10 mouse cellular contexts compared by ENCODE assay signal in the genomic region with DNA sequence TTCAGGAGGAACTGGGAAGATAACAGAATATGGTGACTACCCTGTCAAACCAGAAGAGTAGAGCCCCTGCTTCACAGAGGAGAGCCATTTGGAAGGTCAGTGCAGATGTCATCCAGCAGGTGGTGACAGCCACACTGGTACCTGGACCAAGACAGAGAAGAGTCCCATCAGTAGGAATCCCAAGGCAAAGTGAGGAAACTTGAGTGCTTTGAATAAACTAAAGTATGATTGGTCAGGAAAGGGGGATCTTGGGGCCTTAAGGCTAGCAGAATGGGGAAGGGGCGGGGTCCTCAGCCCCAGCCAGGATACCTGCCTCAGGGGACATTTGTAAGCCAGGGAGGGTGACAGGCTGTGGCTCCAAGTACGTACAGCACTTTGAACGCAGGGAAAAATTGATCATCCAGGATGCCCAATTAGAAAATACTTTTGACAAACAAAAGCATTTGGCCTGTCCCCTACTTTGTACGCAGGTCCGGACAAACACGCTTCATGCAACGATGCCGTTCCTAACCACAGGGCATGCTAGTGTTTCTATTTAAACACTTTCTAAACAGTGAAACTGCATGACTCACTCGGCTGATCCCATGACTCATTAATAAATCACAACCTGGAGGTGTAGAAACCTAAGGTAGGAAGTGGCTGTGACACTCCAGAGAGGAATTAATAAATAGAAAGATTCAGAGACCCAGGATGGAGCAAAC.
A peak's percentile ranks its signal among the peaks of the same experiment; 100 is the strongest.
DNase-seq lines count a peak whose midpoint lies in the region; ATAC-seq and TF ChIP-seq lines count a peak whose summit lies in the region.
"Had no signal": no experiment of that assay in that cellular context is flagged by ENCODE, and none has a peak within 500 bp of the region (broad histone marks: within the 10 kb centered on the region; RNA-seq: fewer than 3 reads in every experiment).

No protein-coding gene starts in this region.

- H3K9me3 ChIP-seq in heart, embryonic 13.5 days = no peaks in the 10 kb centered on the region
- no peaks in the 10 kb centered on the region for H3K9me3 ChIP-seq in CH12.LX (replicated peaks; ENCODE audit: low read length)
- H3K9me3 ChIP-seq: hindbrain, embryonic 15.5 days; neural tube, embryonic 13.5 days had no signal

- peak; percentile 58 for TF ChIP-seq RAD21 in CH12.LX (IDR thresholded peaks at IDR 0.05; ENCODE audit: low read depth, low read length)

- TF ChIP-seq POLR2A in CH12.LX (IDR thresholded peaks at IDR 0.05; ENCODE audit: low read depth, low read length) = no peak

- WGBS in heart, embryonic 13.5 days = 38% methylated on average over 9 of the region's 9 CpGs

- no peak overlapping the region for H3K27ac ChIP-seq in heart, embryonic 13.5 days (replicated peaks)
- no peak overlapping the region for H3K27ac ChIP-seq in CH12.LX (ENCODE audit: insufficient read depth, low read depth)
- H3K27ac ChIP-seq: hindbrain, embryonic 15.5 days had no signal

- intact Hi-C loops in left cerebral cortex, postnatal 36 days (cut with DNase I) = no loop called here

- H3K79me2 ChIP-seq in CH12.LX (replicated peaks; ENCODE audit: control insufficient read depth, extremely low read depth, insufficient read depth, poor library complexity, severe bottlenecking) = no peaks in the 10 kb centered on the region

- in situ Hi-C loops in CH12.LX (cut with MboI; ENCODE audit: low pct_ligation_motif_present, low pct_unique_long_range_greater_than_20kb, low sequenced_read_pairs) = loop anchor here (10.0 kb wide), 1 partner anchor 218 kb away; no protein-coding TSS in a partner anchor

- no peak overlapping the region for H3K9ac ChIP-seq in heart, embryonic 13.5 days
- no peak overlapping the region for H3K9ac ChIP-seq in CH12.LX (ENCODE audit: insufficient read depth, low read depth)
- H3K9ac ChIP-seq: hindbrain, embryonic 15.5 days had no signal

- no peaks in the 10 kb centered on the region for H3K27me3 ChIP-seq in heart, embryonic 13.5 days (replicated peaks)
- H3K27me3 ChIP-seq in CH12.LX (replicated peaks) = no peaks in the 10 kb centered on the region

- peak overlapping the region; percentile 13; the same call in 1 of the 2 replicates for H3K4me2 ChIP-seq in heart, embryonic 13.5 days
- H3K4me2 ChIP-seq in CH12.LX (ENCODE audit: insufficient read depth, low read depth, poor library complexity, severe bottlenecking) = peak overlapping the region; percentile 78

- no peak for DNase-seq in heart, adult 11 months
- peak; percentile 76 for DNase-seq in CH12.LX (ENCODE audit: extremely low read depth)
- DNase-seq in fat pad, adult 2 months (ENCODE audit: extremely low read depth, low read depth, low spot score) = peak; percentile 87
- DNase-seq in lung, postnatal 10 days = peak; percentile 51
- DNase-seq in spleen, adult 12 weeks (ENCODE audit: low spot score) = no peak
- no peak for DNase-seq in left cerebral cortex, postnatal 36 days (ENCODE audit: low spot score in 2 of 2)
- DNase-seq in thymus, postnatal 0 days (ENCODE audit: low spot score) = no peak

- ATAC-seq in heart, embryonic 13.5 days (ENCODE audit: extremely low read depth, insufficient number of reproducible peaks, low FRiP score, low TSS enrichment) = no peak

- no peaks in the 10 kb centered on the region for H3K36me3 ChIP-seq in heart, embryonic 13.5 days
- H3K36me3 ChIP-seq in CH12.LX (replicated peaks in 1 of 2; ENCODE audit: control insufficient read depth in 1 of 2, insufficient read depth in 1 of 2, low read length in 1 of 2) = no peaks in the 10 kb centered on the region
- H3K36me3 ChIP-seq: hindbrain, embryonic 15.5 days; neural tube, embryonic 13.5 days had no signal

- H3K4me1 ChIP-seq in heart, embryonic 13.5 days = peaks cover 35% of the 10 kb centered on the region
- peaks cover 2 to 31% of the 10 kb centered on the region in 2 experiments; a peak in 2 of 4 replicates for H3K4me1 ChIP-seq in CH12.LX (ENCODE audit: control insufficient read depth in 1 of 2, insufficient read depth in 2 of 2)

- dilution Hi-C loops in CH12.LX (cut with MboI; ENCODE audit: extremely low pct_ligation_motif_present, extremely low pct_unique_long_range_greater_than_20kb, low sequenced_read_pairs) = no loop called here

- H3K4me3 ChIP-seq in heart, embryonic 13.5 days = no peak overlapping the region
- H3K4me3 ChIP-seq in CH12.LX (replicated peaks in 1 of 3; ENCODE audit: low read depth in 2 of 3, low read length in 2 of 3, poor library complexity in 1 of 3) = peak overlapping the region; percentile 6 to 19 (median 18)
- H3K4me3 ChIP-seq: hindbrain, embryonic 15.5 days had no signal

- peak; percentile 51 for TF ChIP-seq EP300 in CH12.LX (IDR thresholded peaks at IDR 0.05; ENCODE audit: low read length)

- TF ChIP-seq CTCF in CH12.LX (conservative IDR thresholded peaks at IDR 0.05 in 1 of 2, IDR thresholded peaks at IDR 0.05 in 1 of 2; ENCODE audit: low read depth in 2 of 2, low read length in 2 of 2) = peak; percentile 30 to 78

TF ChIP-seq in CH12.LX, 34 proteins besides CTCF, POLR2A, EP300 and RAD21:
- TF ChIP-seq MYC (IDR thresholded peaks at IDR 0.05; ENCODE audit: low read depth, low read length) (peak; percentile 37; the same call in 1 of the 2 replicates), MAZ (IDR thresholded peaks at IDR 0.05; ENCODE audit: low read depth, low read length) (0 out of 2 replicates have a peak, but pooled peaks have one; percentile 10), IRF4 (IDR thresholded peaks at IDR 0.05; ENCODE audit: low read depth, low read length) (peak; percentile 38; the same call in 1 of the 2 replicates), JUN (IDR thresholded peaks at IDR 0.05; ENCODE audit: insufficient read depth, low read depth, low read length) (peak; percentile 74), MAFK (IDR thresholded peaks at IDR 0.05; ENCODE audit: insufficient replicate concordance, low read length) (0 out of 2 replicates have a peak, but pooled peaks have one; percentile 41), JUND (conservative IDR thresholded peaks at IDR 0.05; ENCODE audit: low read depth, low read length) (peak; percentile 63), BHLHE40 (IDR thresholded peaks at IDR 0.05; ENCODE audit: low read depth, low read length) (peak; percentile 78), CHD2 (IDR thresholded peaks at IDR 0.05; ENCODE audit: low read length) (no peak), NRF1 (IDR thresholded peaks at IDR 0.05; ENCODE audit: low read depth, low read length) (no peak; the same call in 1 of the 2 replicates), SMC3 (IDR thresholded peaks at IDR 0.05; ENCODE audit: low read depth, low read length) (peak; percentile 69), ETS1 (conservative IDR thresholded peaks at IDR 0.05; ENCODE audit: low read depth, low read length) (peak; percentile 78), MAX (IDR thresholded peaks at IDR 0.05; ENCODE audit: low read length) (peak; percentile 44; the same call in 1 of the 2 replicates), HCFC1 (IDR thresholded peaks at IDR 0.05; ENCODE audit: low read depth, low read length) (no peak), CHD1 (IDR thresholded peaks at IDR 0.05; ENCODE audit: low read depth, low read length) (no peak), MEF2A (IDR thresholded peaks at IDR 0.05; ENCODE audit: borderline replicate concordance, low read depth, low read length) (peak; percentile 81; the same call in 1 of the 2 replicates), NELFE (IDR thresholded peaks at IDR 0.05; ENCODE audit: low read depth, low read length) (0 out of 2 replicates have a peak, but pooled peaks have one; percentile 39), ELF1 (IDR thresholded peaks at IDR 0.05; ENCODE audit: low read depth, low read length) (no peak)

Comparison
In these comparisons a context has a peak if more than half of its experiments do, and no peak if none do; other contexts are left out.
1. DNase-seq: peak in CH12.LX (single experiment), fat pad, adult 2 months (single experiment) and lung, postnatal 10 days (single experiment); none in heart, adult 11 months (single experiment), spleen, adult 12 weeks (single experiment), left cerebral cortex, postnatal 36 days (0 of 2) and thymus, postnatal 0 days (single experiment).